Mouse (Mus musculus): Measurements from ENCODE around the gene Hmgn2. TPM values are rescaled to one million over a fixed set of nuclear protein-coding genes. Genes with fewer than 3 reads are reported as not detected.

Hmgn2 gene
- polyA plus RNA-seq, 1 experiment from 2014 or later = 2,768 TPM

GRCm38 (mm10) chr4:133970876-133971275, 2.4 kb upstream of the Hmgn2 start:
- peaks cover 18% of the 10 kb centered on the region for H3K4me1 ChIP-seq
- no peak for ATAC-seq (ENCODE audit: borderline replicate concordance, extremely low read depth, low FRiP score, low TSS enrichment)
- H3K4me2 ChIP-seq = no peak overlapping the region
- H3K27me3 ChIP-seq = no peaks in the 10 kb centered on the region
- no peak overlapping the region for H3K4me3 ChIP-seq
- H3K36me3 ChIP-seq = peaks cover 21% of the 10 kb centered on the region; the same call in 1 of the 2 replicates
- 88% methylated on average over 13 of the region's 13 CpGs for WGBS
- H3K27ac ChIP-seq = no peak overlapping the region
- H3K9ac ChIP-seq = no peak overlapping the region
- H3K9me3 ChIP-seq = no peaks in the 10 kb centered on the region

DNA sequence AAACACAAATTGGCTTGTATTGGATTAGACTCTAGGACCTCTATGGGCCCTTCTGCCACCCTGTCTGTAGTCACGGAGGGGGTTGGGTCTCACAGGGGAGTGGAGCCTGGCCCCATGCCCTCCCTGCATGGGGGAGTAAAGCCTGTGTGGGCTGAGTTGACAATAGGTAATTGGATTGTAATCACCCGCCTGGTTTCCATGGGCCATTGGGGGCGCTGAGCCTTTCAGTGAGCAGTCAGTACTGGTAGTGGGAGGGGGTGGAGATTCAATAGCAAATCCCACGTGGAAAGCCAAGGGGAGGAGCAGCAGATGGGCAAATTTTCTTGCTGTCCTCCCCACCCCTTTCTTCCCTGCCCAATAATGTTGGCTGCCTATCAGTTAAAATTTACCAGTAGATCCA, 1.7 kb upstream of the Hmgn2 start:
- Histone ChIP-seq H3K4me1 (peaks cover 23% of the 10 kb centered on the region), H3K9ac (no peak overlapping the region), H3K9me3 (no peaks in the 10 kb centered on the region), H3K4me2 (no peak overlapping the region), H3K36me3 (peaks cover 26% of the 10 kb centered on the region; the same call in 1 of the 2 replicates), H3K27me3 (no peaks in the 10 kb centered on the region), H3K4me3 (no peak overlapping the region), H3K27ac (no peak overlapping the region)
- ATAC-seq (ENCODE audit: borderline replicate concordance, extremely low read depth, low FRiP score, low TSS enrichment) = no peak
- whole genome bisulfite sequencing = 45% methylated on average over 4 of the region's 4 CpGs

DNA sequence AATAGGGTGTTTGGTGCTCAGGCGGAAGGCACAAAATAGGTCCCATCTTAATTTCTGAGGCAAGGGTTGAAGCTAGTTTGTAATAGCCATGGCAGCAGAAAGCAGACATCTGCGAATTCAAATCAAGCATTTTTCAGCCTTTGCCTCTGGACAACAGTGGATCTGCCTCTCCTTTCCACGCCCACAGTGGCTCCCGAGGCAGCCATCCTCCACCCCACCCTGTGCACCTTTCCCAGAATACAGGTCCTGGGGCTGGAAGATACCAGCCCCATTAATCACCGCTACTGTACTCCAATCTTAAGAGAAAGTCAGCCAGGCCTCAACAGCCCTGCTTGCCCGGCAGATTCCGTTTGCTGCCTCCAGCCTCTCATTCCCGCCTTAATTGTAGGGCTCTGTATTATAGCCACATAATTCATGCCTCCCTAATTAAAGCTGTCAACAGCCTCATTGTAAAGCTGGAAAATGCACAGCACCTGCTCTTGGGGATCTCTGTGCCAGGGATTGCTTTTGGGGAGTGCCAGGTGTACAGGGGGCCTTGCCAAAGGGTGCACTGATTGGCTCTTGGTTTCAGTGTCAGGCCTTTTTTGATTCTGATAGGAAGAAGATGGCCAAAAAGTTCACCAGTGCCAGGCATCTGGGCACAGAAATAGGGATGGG, 792 bp upstream of the Hmgn2 start:
- 59% methylated on average over 8 of the region's 8 CpGs for WGBS
- Histone ChIP-seq H3K9me3 (no peaks in the 10 kb centered on the region), H3K4me1 (peaks cover 23% of the 10 kb centered on the region), H3K36me3 (peaks cover 28% of the 10 kb centered on the region), H3K9ac (no peak overlapping the region), H3K4me2 (no peak overlapping the region), H3K27ac (no peak overlapping the region), H3K27me3 (no peaks in the 10 kb centered on the region), H3K4me3 (no peak overlapping the region)
- ATAC-seq (ENCODE audit: borderline replicate concordance, extremely low read depth, low FRiP score, low TSS enrichment) = no peak

DNA sequence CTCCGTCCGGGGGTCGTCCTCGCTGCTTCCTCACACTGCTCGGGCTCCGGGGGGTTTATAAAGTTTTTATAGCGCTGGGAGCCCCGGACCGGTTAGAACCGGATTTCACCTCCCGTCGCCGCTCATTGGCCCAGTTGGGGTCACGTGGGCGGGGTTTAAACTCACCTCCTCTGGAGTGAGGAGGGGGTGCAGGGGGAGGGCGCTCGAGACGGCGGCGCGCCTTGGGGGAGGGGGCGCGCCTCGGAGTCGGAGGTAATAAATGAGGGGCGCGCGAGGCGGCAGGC, 642 bp downstream of the Hmgn2 start:
- Histone ChIP-seq H3K9ac (peak overlapping the region; percentile 97), H3K36me3 (peaks cover 42% of the 10 kb centered on the region), H3K4me2 (peak overlapping the region; percentile 98), H3K9me3 (no peaks in the 10 kb centered on the region), H3K4me3 (peak overlapping the region; percentile 88), H3K4me1 (peaks cover 23% of the 10 kb centered on the region), H3K27me3 (no peaks in the 10 kb centered on the region), H3K27ac (peak overlapping the region; percentile 100)
- ATAC-seq (ENCODE audit: borderline replicate concordance, extremely low read depth, low FRiP score, low TSS enrichment) = peak; percentile 89
- WGBS = under 1% methylated on average over 29 of the region's 29 CpGs

DNA sequence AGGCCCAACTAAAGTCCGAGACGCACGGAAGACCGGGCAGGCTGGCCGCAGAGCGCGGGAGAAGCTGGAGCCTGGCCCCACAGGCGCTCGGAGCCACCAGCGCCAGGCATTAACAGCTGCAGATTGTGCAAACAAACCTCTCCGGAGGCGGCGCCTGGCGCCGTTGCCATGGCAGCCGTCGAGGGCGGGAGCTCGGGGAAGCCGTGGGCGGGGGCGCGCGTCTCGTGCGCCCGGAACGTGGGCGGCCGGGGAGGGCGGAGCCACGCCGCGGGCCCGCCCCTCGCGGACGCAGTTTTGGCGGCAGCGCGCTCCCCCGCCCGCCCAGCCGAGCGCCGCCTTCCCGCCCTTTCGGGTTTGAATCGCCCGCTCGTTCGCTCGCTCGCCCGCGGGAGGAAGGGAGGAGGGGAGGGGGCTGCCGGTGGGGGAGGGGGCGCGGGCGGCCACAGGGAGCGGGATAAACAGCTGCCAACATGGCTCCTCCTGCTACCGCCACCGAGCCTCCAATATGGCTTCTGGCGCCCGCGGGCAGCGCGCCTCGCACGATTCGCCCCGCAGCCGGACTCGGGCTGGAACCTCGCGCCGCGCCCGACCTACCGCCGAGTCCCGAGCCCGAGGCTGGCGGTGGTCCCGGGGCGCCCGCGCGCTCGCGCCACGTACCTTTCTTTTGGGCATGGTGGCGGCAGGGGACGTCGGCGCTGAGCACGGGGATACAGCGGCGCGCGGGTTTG, 1.1 kb downstream of the Hmgn2 start:
- WGBS = 0% methylated on average over 61 of the region's 101 CpGs

DNA sequence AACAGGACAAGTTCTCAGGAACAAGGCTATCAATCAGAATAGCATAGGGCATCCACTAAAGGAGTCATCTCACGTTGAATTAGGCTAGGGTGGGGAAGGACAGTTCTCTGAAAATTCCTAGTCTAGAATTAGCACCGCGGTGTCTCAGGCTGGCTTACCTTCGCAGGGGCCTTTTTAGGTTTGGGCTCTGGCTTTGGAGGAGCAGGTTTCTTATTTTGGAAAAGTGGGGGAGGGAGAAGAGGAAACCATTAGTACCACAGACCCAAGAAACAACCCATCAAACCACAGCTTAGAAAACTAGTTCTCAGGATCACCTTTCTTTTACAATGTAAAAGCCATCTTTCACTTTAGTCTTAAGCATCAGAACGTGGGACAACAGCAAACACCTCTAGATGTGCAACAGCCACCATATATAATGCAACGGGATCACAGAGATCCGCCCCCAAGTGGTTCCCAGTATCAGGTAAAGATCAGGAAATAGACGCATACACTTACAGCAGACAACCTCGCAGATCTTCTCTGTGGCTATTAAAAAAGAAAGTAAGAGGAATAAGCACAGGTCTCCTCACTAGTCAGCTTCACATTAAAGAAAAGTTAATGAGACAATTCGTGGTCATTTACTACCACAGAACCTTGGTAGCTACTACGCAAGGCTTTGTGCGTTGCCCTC, 2.0 kb downstream of the Hmgn2 start:
- Histone ChIP-seq H3K36me3 (peaks cover 47% of the 10 kb centered on the region), H3K27ac (peak overlapping the region; percentile 31; the same call in 1 of the 2 replicates), H3K4me1 (peaks cover 23% of the 10 kb centered on the region), H3K4me2 (peak overlapping the region; percentile 57), H3K9ac (peak overlapping the region; percentile 31), H3K9me3 (no peaks in the 10 kb centered on the region), H3K4me3 (peak overlapping the region; percentile 88), H3K27me3 (no peaks in the 10 kb centered on the region)
- WGBS = 32% methylated on average over 12 of the region's 12 CpGs
- ATAC-seq (ENCODE audit: borderline replicate concordance, extremely low read depth, low FRiP score, low TSS enrichment) = no peak

More for the DNA sequence above, 1.1 kb downstream of the Hmgn2 start:
- H3K4me1 ChIP-seq = peaks cover 23% of the 10 kb centered on the region
- H3K4me2 ChIP-seq = peak overlapping the region; percentile 98
- peak overlapping the region; percentile 100 for H3K27ac ChIP-seq
- peak overlapping the region; percentile 97 for H3K9ac ChIP-seq
- H3K4me3 ChIP-seq = peak overlapping the region; percentile 88
- no peaks in the 10 kb centered on the region for H3K27me3 ChIP-seq
- peak; percentile 87 for ATAC-seq (ENCODE audit: borderline replicate concordance, extremely low read depth, low FRiP score, low TSS enrichment)
- H3K9me3 ChIP-seq = no peaks in the 10 kb centered on the region
- peaks cover 47% of the 10 kb centered on the region for H3K36me3 ChIP-seq

DNA sequence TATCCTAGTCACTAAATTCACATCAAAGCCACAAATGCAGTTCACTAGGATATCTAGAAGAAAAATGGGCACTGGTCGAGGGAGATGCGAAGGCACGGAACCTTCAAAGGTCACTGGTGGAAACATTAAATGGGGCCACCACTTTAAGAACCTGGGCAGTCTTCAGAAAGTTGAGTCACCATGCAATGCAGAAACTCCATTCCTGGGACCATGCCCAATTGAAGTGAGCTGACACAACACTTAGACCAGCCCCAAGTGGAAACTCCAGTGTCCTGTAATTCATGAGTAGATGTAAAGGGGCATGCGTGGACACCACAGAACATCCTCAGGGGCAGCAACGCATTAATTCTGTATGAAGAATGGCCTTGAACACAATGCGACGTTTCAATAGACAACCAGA, 5.9 kb downstream of the Hmgn2 start:
- no peak overlapping the region for H3K4me3 ChIP-seq
- H3K36me3 ChIP-seq = peaks cover 37% of the 10 kb centered on the region
- no peaks in the 10 kb centered on the region for H3K9me3 ChIP-seq
- WGBS = 78% methylated on average over 7 of the region's 7 CpGs
- H3K27me3 ChIP-seq = no peaks in the 10 kb centered on the region
- no peak overlapping the region for H3K4me2 ChIP-seq
- H3K4me1 ChIP-seq = peaks cover 12% of the 10 kb centered on the region
- no peak overlapping the region for H3K27ac ChIP-seq
- ATAC-seq (ENCODE audit: borderline replicate concordance, extremely low read depth, low FRiP score, low TSS enrichment) = no peak
- no peak overlapping the region for H3K9ac ChIP-seq

DNA sequence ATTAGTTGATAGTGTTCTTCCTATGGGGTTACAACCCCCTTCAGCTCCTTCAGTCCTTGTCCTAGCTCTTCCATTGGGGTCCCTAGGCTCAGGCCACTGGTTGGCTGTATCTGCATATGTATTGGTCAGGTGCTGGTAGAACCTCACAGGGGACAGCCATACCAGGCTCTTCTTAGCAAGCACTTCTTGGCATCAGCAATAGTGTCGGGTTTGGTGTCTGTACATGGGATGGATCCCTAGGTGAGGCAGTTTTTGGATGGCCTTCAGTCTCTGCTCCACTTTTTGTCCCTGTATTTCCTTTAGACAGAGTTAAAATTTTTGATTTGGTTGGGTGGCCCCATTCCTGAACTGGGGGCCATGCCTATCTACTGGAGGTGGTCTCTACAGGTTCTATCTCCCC, 9.6 kb downstream of the Hmgn2 start:
- no peak overlapping the region for H3K27ac ChIP-seq
- WGBS = 84% methylated on average over 1 of the region's 1 CpGs
- no peak overlapping the region for H3K9ac ChIP-seq
- no peaks in the 10 kb centered on the region for H3K4me1 ChIP-seq
- no peak overlapping the region for H3K4me3 ChIP-seq
- H3K4me2 ChIP-seq = no peak overlapping the region
- peaks cover 16% of the 10 kb centered on the region for H3K36me3 ChIP-seq
- no peak for ATAC-seq (ENCODE audit: borderline replicate concordance, extremely low read depth, low FRiP score, low TSS enrichment)
- H3K9me3 ChIP-seq = no peaks in the 10 kb centered on the region
- H3K27me3 ChIP-seq = no peaks in the 10 kb centered on the region

DNA sequence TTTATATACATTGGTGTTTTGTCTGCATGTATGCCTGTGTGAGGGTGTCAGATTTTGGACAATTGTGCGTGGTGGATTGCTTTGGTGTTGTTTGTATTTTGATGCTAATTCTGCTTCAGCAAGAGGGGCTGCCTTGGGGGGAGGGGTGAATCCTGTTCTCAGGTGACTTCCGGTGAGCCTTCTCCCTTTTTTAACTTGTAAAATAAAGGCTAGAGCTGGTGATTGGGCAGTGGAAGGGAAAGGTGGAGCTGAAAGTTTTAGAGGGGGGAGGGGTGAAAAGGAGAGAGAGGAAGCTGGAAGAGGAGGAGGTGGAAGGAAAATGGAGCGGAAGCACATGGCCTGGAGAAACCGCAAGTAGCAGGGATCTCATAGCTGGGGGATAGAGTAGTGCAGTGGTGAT, 12.1 kb downstream of the Hmgn2 start:
- H3K4me3 ChIP-seq = no peak overlapping the region
- WGBS = 77% methylated on average over 4 of the region's 4 CpGs
- no peak overlapping the region for H3K4me2 ChIP-seq
- H3K4me1 ChIP-seq = no peaks in the 10 kb centered on the region
- no peaks in the 10 kb centered on the region for H3K9me3 ChIP-seq
- no peak overlapping the region for H3K9ac ChIP-seq
- H3K27ac ChIP-seq = no peak overlapping the region
- H3K36me3 ChIP-seq = no peaks in the 10 kb centered on the region
- no peaks in the 10 kb centered on the region for H3K27me3 ChIP-seq
- ATAC-seq (ENCODE audit: borderline replicate concordance, extremely low read depth, low FRiP score, low TSS enrichment) = no peak

- H3K4me2 ChIP-seq = no peak overlapping the region
- ATAC-seq (ENCODE audit: borderline replicate concordance, extremely low read depth, low FRiP score, low TSS enrichment) = no peak
- H3K27me3 ChIP-seq = no peaks in the 10 kb centered on the region
- H3K9ac ChIP-seq = no peak overlapping the region
- H3K27ac ChIP-seq = no peak overlapping the region
- no peak overlapping the region for H3K4me3 ChIP-seq
- WGBS = 37% methylated on average over 4 of the region's 4 CpGs
- no peaks in the 10 kb centered on the region for H3K4me1 ChIP-seq
- H3K36me3 ChIP-seq = no peaks in the 10 kb centered on the region
- H3K9me3 ChIP-seq = no peaks in the 10 kb centered on the region
These were observed 21.7 kb downstream of the Hmgn2 start for GRCm38 (mm10) chr4:133946736-133947135.

DNA sequence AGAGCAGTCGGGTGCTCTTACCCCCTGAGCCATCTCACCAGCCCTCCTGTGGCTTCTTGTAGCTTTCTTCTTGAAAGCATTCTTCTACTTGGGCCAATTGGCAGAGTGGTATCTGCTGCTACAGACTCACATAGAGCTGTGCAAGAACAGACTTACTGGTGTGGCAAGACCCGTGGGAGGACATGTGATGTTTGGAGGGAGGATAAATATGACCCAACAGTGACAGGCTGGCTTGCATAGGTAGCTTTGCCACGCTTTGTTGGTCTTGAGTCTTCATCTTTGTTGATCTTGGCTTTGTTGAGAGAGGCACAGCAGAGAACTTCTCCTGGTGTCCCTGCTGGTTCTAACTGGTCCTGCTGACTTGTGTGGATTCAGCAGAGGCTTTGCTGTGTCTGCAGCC, 24.7 kb downstream of the Hmgn2 start:
- ATAC-seq (ENCODE audit: borderline replicate concordance, extremely low read depth, low FRiP score, low TSS enrichment) = no peak
- H3K27me3 ChIP-seq = no peaks in the 10 kb centered on the region
- H3K4me2 ChIP-seq = no peak overlapping the region
- no peaks in the 10 kb centered on the region for H3K9me3 ChIP-seq
- no peak overlapping the region for H3K4me3 ChIP-seq
- no peak overlapping the region for H3K27ac ChIP-seq
- WGBS = 73% methylated on average over 3 of the region's 3 CpGs
- no peaks in the 10 kb centered on the region for H3K4me1 ChIP-seq
- no peaks in the 10 kb centered on the region for H3K36me3 ChIP-seq
- no peak overlapping the region for H3K9ac ChIP-seq

DNA sequence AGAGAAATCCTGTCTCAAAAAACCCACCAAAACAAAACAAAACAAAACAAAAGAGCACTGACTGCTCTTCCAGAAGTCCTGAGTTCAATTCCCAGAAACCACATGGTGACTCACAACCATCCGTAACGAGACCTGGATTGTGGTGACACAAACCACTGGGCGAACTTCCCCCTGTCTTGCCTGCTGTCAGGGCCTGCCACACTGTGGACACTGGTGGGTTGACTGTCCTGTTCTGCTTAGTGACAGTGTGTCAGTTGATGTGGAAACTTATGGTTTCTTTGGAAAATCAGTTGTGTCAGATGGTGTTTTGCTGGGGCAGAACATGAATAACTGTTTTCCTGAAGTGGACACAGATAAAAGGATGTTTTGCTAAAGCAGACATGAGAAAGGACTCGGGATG, 25.8 kb downstream of the Hmgn2 start:
- no peaks in the 10 kb centered on the region for H3K9me3 ChIP-seq
- no peak overlapping the region for H3K27ac ChIP-seq
- WGBS = 84% methylated on average over 4 of the region's 4 CpGs
- H3K4me2 ChIP-seq = no peak overlapping the region
- H3K36me3 ChIP-seq = no peaks in the 10 kb centered on the region
- no peak overlapping the region for H3K9ac ChIP-seq
- H3K27me3 ChIP-seq = no peaks in the 10 kb centered on the region
- ATAC-seq (ENCODE audit: borderline replicate concordance, extremely low read depth, low FRiP score, low TSS enrichment) = no peak
- H3K4me1 ChIP-seq = no peaks in the 10 kb centered on the region
- no peak overlapping the region for H3K4me3 ChIP-seq
